In genomic region chr6:117169910-117170747, GRCm38 (mm10) we compare ENCODE assay signal across 8 mouse cellular contexts. TPM values are rescaled to one million over a fixed set of nuclear protein-coding genes. Genes with fewer than 3 reads are reported as not detected.
DNase-seq lines count a peak whose midpoint lies in the region; ATAC-seq and TF ChIP-seq lines count a peak whose summit lies in the region.

No protein-coding gene starts in this region.

- no peaks in the 10 kb centered on the region for H3K36me3 ChIP-seq in lung, embryonic 15.5 days
- H3K36me3 ChIP-seq in forebrain, embryonic 16.5 days (ENCODE audit: control insufficient read depth, insufficient read depth) = no peaks in the 10 kb centered on the region
- peaks cover 12% of the 10 kb centered on the region for H3K36me3 ChIP-seq in limb, embryonic 14.5 days (ENCODE audit: control insufficient read depth, insufficient read depth, low read length)
- 0 out of 2 replicates have a peak, but pooled peaks cover under 1% of the 10 kb centered on the region for H3K36me3 ChIP-seq in stomach, embryonic 14.5 days (ENCODE audit: control insufficient read depth, insufficient read depth, low read length)

- peak overlapping the region; percentile 93 for H3K4me2 ChIP-seq in lung, embryonic 15.5 days
- H3K4me2 ChIP-seq in forebrain, embryonic 16.5 days (ENCODE audit: low read length) = peak overlapping the region; percentile 66
- H3K4me2 ChIP-seq in limb, embryonic 14.5 days (replicated peaks; ENCODE audit: low read depth, low read length, severe bottlenecking) = peak overlapping the region; percentile 91
- H3K4me2 ChIP-seq in stomach, embryonic 14.5 days (replicated peaks; ENCODE audit: low read depth, low read length) = peak overlapping the region; percentile 79

- H3K9ac ChIP-seq in lung, embryonic 15.5 days = peak overlapping the region; percentile 65
- no peak overlapping the region for H3K9ac ChIP-seq in forebrain, embryonic 16.5 days (replicated peaks; ENCODE audit: low read depth, low read length)
- H3K9ac ChIP-seq in limb, embryonic 14.5 days (ENCODE audit: low read depth, low read length, severe bottlenecking) = peak overlapping the region; percentile 75
- H3K9ac ChIP-seq in stomach, embryonic 14.5 days (replicated peaks; ENCODE audit: low read depth, low read length) = peak overlapping the region; percentile 82

- peaks cover 29% of the 10 kb centered on the region for H3K4me1 ChIP-seq in lung, embryonic 15.5 days
- H3K4me1 ChIP-seq in forebrain, embryonic 16.5 days (replicated peaks; ENCODE audit: control insufficient read depth, insufficient read depth, low read length) = peaks cover 26% of the 10 kb centered on the region
- peaks cover 22% of the 10 kb centered on the region for H3K4me1 ChIP-seq in limb, embryonic 14.5 days (ENCODE audit: control insufficient read depth, insufficient read depth, low read length)
- 0 out of 2 replicates have a peak, but pooled peaks cover 13% of the 10 kb centered on the region for H3K4me1 ChIP-seq in stomach, embryonic 14.5 days (ENCODE audit: control insufficient read depth, insufficient read depth, low read length)

- intact Hi-C loops in left cerebral cortex, postnatal 14 days (cut with DNase I) = loop anchor here (5.0 to 10.0 kb wide), 2 partner anchors 265 to 597 kb away; no protein-coding TSS in a partner anchor

- no peak for DNase-seq in lung, postnatal 36 days
- DNase-seq in limb, embryonic 14.5 days (ENCODE audit: low spot score) = no peak
- no peak for DNase-seq in left cerebral cortex, postnatal 14 days (ENCODE audit: low spot score in 2 of 2)
- no peak for DNase-seq in T-cell, adult 2 months (ENCODE audit: low spot score)

- TF ChIP-seq POLR2A in limb, embryonic 14.5 days (IDR thresholded peaks at IDR 0.05; ENCODE audit: borderline replicate concordance, extremely low read depth, insufficient read depth, insufficient read length) = no peak

- ATAC-seq in lung, embryonic 15.5 days (ENCODE audit: borderline replicate concordance, extremely low read depth, low FRiP score, low TSS enrichment) = no peak
- no peak for ATAC-seq in forebrain, embryonic 16.5 days
- ATAC-seq in limb, embryonic 14.5 days (ENCODE audit: low FRiP score, low read depth) = no peak
- no peak for ATAC-seq in stomach, embryonic 14.5 days (ENCODE audit: insufficient number of reproducible peaks, insufficient read depth, low FRiP score, low read depth)
- ATAC-seq in monocyte, adult 5-6 weeks (replicated peaks; ENCODE audit: insufficient number of reproducible peaks, low FRiP score, low TSS enrichment, poor library complexity, severe bottlenecking) = no peak

- peak overlapping the region; percentile 58 for H3K4me3 ChIP-seq in lung, embryonic 15.5 days
- peak overlapping the region; percentile 61 for H3K4me3 ChIP-seq in forebrain, embryonic 16.5 days (replicated peaks; ENCODE audit: low read length)
- peak overlapping the region; percentile 68 for H3K4me3 ChIP-seq in limb, embryonic 14.5 days (replicated peaks; ENCODE audit: low read length)
- H3K4me3 ChIP-seq in stomach, embryonic 14.5 days (ENCODE audit: low read depth, low read length) = peak overlapping the region; percentile 71

- no peaks in the 10 kb centered on the region for H3K9me3 ChIP-seq in lung, embryonic 15.5 days
- no peaks in the 10 kb centered on the region for H3K9me3 ChIP-seq in forebrain, embryonic 16.5 days (ENCODE audit: control insufficient read depth, low read length)
- no peaks in the 10 kb centered on the region for H3K9me3 ChIP-seq in limb, embryonic 14.5 days (ENCODE audit: control insufficient read depth, low read length)
- no peaks in the 10 kb centered on the region for H3K9me3 ChIP-seq in stomach, embryonic 14.5 days (ENCODE audit: control insufficient read depth, low read depth, low read length)

- H3K27ac ChIP-seq in lung, embryonic 15.5 days = no peak overlapping the region
- H3K27ac ChIP-seq in forebrain, embryonic 16.5 days (ENCODE audit: low read length) = no peak overlapping the region
- no peak overlapping the region for H3K27ac ChIP-seq in limb, embryonic 14.5 days (replicated peaks; ENCODE audit: low read depth, low read length)
- no peak overlapping the region for H3K27ac ChIP-seq in stomach, embryonic 14.5 days (ENCODE audit: low read length)

- H3K27me3 ChIP-seq in lung, embryonic 15.5 days = peaks cover 49% of the 10 kb centered on the region; the same call in 1 of the 2 replicates
- peaks cover 22% of the 10 kb centered on the region for H3K27me3 ChIP-seq in forebrain, embryonic 16.5 days (replicated peaks; ENCODE audit: control insufficient read depth, insufficient read depth, low read length)
- H3K27me3 ChIP-seq in limb, embryonic 14.5 days (ENCODE audit: control insufficient read depth, insufficient read depth, low read length) = peaks cover 28% of the 10 kb centered on the region; the same call in 1 of the 2 replicates
- H3K27me3 ChIP-seq in stomach, embryonic 14.5 days (ENCODE audit: control insufficient read depth, insufficient read depth, low read length) = peaks cover 4% of the 10 kb centered on the region; the same call in 1 of the 2 replicates

- WGBS in lung, embryonic 15.5 days = 31% methylated on average over 10 of the region's 10 CpGs
- 24% methylated on average over 10 of the region's 10 CpGs for WGBS in forebrain, embryonic 16.5 days
- 26% methylated on average over 10 of the region's 10 CpGs for WGBS in limb, embryonic 14.5 days
- WGBS in stomach, embryonic 14.5 days = 30% methylated on average over 10 of the region's 10 CpGs

RNA-seq across cellular contexts. Expression of gene Cxcl12, which starts 1.8 kb away (rescaled TPM):
- polyA plus RNA-seq in lung, embryonic 15.5 days (2015; fragmentation: Nextera tagmentation; extraction: Ambion mirVana) = 112 and 113 TPM in 2 replicates
- polyA plus RNA-seq in forebrain, embryonic 16.5 days (2015; fragmentation: Nextera tagmentation; extraction: Ambion mirVana) = 55.6 and 89.6 TPM in 2 replicates
- 207 and 208 TPM in 2 replicates for polyA plus RNA-seq in limb, embryonic 14.5 days (2012; rRNA removed)
- polyA plus RNA-seq in limb, embryonic 14.5 days (2014; fragmentation: Nextera tagmentation; extraction: Ambion mirVana) = 146 and 161 TPM in 2 replicates
- polyA plus RNA-seq in stomach, embryonic 14.5 days (2014; fragmentation: Nextera tagmentation; extraction: Ambion mirVana) = 180 and 184 TPM in 2 replicates
- 10 to 100 TPM; 51.8 to 55.9 TPM for total RNA-seq in left cerebral cortex, postnatal 14 days (2021)
- total RNA-seq in monocyte, adult 5-6 weeks (2017) = not detected in 3 replicates
